Mouse (Mus musculus): ENCODE results near the gene Wdr91.

Gene Wdr91

DNA sequence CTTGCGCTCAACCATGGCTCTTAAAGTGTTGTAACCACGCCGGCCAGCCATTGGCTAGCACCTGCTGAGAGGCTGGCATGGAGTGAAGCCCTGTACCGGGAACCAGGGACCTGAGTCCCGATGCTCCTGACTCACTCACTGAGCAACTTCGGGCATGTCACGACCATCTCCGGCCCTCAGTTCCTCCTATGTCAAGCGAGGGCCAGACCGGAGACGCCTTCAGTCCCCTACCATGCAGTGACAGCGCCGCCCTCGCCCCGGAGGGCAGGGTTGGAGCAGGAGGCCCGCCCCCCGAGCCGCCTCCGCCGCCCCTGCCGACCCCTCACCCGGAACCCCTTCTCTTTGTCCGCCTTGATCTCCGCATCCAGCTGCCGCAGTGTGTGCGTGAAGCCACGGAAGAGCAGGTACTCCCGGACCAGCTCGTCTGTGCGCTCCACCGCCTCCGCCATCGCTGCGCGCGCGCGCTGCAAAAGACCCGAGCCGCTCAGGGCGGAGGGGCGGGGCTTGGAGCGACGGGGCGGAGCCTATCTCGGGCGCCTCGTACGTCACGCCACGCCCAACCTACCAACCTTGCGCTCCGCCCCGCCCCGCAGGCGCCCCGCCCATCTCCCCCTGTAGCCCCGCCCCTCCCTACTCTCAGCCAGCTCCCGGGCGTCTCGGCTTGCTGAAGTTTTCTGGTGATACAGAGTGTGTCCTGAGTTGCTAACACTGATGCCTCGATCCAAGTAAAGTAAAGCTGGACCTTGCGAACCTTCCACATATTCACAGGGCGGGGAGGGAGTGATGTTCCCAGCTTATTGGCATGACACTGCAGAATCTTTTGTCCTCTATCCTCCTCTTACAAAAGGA is at the start of gene Wdr91:
Gene Wdr91 (minus strand): TSS at position 506 of the 849 bp plus-strand sequence.
- DNase-seq (ENCODE audit: low read depth, low spot score): peak; percentile 98

DNA sequence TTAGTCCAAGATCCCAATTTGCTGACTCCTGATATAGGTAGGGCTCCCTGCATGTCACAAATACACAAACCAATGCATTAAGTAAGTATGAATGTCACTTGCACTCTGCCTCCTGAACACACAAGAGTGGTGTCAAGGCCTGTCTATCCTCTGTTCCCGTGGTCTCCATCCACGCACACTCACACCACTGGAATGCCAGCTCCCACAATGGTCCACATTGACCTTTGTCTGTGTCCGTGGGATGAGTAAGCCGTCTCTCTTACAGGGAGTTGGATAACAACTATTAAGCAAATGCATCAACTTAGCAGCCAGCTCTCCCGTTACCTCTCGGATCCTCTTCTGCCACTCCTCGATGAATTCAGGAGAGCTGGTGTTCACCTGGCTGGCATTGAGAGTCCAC is 48.5 kb upstream of the Wdr91 start:
- no peak for DNase-seq (ENCODE audit: low read depth, low spot score)

DNA sequence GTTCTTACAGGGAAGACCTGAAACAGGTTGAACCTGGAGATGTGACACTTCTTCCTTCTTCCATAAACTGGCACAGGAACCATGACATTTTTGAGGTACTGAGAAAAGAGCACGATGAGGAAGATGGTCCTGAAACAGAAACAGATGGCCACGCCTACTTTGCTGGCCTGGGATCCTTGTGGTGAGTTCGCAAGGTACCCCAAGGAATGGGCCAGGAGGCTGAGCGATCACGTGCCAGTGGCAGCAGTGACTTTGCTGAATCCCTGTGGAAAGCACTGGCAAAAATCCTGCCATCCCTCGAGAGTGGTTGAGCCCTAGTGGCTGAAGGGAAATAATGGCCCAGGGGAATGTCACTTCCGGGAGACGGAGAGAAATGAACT is 45.2 kb upstream of the Wdr91 start:
- DNase-seq (ENCODE audit: low read depth, low spot score): no peak

DNA sequence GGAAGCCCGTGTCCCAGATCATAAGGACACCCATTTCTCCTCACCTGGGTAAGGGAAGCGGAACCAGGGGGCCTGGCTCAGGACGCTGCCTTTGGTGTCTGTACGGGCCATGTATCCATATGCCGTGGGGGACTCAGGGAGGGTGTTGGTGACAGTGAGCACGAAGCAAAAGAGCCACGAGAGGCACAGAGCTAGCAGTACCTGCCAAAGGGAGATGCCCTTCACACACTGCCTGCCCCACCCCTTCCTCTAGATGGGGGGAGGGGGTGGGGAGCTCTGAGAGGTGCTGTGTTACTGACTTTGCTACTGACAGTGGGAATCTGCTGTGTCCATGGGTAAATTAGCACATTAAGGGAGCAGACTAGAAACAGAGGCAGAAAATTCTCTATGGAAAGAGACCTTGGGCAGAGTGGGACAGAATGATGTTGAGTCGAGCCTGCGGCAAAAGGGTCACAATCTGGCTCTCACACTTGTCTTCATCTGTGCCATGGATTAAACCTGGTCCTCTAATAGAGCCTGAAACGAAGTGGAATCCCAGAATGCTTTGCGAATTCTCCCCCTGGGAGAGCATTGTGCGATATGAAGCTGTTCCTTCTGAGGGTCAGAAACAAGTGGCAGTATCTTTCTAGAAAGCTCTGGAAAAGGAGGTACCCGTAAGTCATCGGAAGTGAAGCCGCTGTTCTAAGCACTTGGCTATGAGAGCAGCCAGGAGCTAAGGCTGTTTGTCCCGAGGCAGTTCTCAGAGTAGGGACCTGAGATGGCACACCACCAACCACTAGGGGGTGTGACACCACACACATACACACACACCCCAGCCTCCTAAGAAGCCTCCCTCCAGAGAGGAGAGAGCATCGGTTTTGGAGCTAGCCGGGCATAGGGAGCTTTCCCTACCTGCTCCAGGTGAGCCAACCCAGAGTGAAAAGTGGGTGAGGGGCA is 44.5 kb upstream of the Wdr91 start:
- DNase-seq (ENCODE audit: low read depth, low spot score): peak; percentile 84

DNA sequence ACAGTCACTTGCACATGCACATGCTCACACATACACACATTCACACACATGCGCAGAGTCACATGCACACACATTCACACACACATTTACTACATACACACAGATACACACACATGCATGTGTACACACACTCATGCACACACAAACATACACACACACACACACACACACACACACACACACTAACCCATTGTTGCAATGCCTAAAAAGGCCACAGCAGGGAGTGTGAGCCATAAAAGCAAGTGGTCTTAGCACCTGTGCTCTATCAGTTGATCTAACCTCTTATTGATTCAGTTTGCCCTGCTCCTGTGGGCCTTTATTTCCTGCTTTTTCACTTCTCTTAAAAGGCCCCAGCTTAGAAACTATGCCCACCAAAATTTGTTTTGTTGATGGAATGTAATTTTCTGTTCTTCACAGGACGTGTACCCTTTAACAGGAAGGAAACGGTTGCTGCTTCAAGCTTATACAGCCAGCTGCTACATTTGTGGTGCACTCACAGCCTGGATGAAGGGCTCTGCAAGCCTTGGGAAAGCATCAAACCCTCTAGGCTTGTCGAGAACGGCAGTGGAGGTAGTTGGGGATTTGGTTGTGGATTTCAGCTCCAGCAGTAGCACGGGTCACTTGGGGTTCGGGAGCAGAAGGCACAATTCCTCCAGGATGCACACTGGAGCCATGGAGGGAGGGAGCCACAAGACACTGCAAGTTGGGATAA is 41.4 kb upstream of the Wdr91 start:
- DNase-seq (ENCODE audit: low read depth, low spot score): peak; percentile 45

DNA sequence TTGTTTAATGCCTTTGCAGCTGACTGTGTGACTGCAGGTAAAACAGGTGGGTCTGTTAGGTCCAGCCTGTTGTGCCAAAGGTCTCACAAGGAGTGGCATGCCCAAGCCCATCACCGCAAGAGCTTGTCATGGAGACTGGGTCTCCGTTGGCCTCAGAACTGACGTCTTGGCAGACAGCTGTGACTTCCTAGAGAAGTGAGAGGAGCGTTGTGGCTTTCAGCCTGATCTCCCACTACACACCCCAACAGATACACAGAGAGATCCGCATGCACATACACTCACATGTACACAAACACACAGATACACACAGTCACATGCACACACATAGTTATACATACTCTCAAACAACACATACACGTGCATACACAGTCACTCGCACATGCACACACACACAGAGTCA is 40.8 kb upstream of the Wdr91 start:
- DNase-seq (ENCODE audit: low read depth, low spot score): no peak

DNA sequence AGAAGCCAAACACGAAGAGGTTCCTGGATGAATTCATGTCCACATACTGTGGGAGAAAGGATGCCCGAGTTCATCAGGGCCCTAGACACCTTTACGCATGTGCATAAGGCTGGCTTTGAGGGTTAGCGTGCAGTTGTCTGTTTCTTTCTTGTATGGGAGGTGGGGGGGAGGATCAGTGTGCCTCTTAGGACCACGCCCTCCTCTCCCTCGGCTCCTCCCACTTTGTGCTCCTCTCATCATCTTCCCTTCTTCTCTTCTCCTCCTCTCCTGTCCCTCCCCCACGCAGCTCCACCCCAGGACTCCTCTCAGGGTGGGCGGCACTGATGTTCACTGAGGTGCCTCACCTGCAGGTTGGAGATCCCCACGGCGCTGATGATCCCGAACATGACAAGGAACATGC is 37.8 kb upstream of the Wdr91 start:
- DNase-seq (ENCODE audit: low read depth, low spot score): no peak

DNA sequence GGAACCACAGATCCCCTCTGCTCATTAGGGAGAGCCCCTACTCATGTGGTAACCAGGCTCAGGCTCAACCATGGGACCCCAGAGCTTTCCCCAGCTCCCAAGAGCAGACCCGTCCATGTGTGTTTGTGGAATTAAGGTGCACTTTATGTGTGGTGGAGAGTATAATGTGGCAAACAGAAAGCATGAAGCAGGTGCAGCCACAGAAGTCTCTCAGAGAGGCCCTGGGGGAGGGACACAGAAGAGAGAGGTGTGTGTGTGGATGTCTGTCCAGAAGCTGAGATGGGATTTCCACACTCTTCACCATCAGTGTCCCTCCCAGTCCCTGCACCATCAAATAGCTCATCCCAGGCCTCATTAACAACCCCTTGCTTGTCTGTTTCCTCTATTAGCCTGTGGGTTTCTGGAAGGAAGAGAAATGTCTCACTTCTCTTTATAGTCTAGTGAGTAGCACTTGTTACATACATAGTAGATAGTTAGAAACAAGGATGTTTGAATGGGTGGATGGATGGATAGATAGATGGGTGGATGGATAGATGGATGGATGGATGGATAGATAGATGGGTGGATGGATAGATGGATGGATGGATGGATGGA is 35.9 kb upstream of the Wdr91 start:
- DNase-seq (ENCODE audit: low read depth, low spot score): no peak

DNA sequence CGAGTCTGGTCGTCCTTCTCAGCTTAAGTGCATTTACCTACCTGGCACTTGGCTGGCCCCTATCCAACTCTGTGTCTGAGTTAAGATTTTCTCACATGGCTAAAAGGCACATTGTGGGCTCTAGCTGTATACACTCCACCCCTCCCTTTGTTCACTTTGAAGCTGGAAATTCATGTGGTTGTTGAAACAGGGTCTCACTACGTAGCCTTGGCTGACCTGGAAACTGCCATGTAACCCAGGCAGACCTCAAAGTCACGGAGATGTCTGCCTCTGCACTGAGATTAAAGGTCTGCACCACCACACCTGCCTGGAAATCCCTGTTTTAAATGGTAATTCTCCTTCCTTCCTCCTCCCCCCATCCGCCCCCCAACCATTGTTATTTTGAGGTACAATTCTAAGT is 32.8 kb upstream of the Wdr91 start:
- DNase-seq (ENCODE audit: low read depth, low spot score): no peak

DNA sequence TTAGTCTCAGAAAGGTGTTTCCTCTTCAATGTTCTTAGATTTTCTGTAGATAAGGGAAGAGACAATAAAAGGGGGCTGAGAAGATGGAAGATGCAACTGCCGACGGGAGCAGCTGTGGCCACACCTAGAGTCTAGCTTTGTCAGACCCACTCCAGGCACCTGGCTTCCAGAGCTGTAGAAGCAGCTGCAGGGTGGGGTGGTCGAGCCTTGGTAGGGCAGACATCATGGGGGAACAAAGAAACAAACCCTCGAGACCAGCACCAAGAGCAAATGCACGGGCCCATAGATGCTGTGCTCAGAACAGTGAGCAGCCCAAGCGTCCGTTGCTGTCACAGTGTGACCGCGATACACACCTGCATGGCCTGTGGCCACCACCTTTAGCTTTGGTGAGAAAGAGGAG is 31.8 kb upstream of the Wdr91 start:
- DNase-seq (ENCODE audit: low read depth, low spot score): no peak

DNA sequence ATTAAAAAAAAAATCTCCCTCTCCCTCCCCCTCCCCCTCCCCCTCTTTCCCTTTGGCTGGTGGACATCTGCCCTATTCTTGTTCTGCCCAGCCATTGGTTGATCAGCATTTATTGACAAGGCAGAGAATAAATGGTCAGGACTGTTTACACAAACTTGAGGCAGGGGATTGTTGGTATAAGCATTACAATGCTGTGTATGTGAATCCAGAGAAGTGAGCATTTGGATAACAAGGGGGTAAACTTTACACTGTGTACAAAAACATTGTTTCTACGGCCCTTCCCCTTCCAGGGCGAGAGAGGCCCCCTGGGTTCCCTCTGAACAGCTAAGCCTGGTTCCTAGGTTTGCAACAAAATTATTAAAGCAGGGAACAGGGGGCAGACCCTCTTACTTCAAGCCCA is 30.8 kb upstream of the Wdr91 start:
- DNase-seq (ENCODE audit: low read depth, low spot score): no peak

DNA sequence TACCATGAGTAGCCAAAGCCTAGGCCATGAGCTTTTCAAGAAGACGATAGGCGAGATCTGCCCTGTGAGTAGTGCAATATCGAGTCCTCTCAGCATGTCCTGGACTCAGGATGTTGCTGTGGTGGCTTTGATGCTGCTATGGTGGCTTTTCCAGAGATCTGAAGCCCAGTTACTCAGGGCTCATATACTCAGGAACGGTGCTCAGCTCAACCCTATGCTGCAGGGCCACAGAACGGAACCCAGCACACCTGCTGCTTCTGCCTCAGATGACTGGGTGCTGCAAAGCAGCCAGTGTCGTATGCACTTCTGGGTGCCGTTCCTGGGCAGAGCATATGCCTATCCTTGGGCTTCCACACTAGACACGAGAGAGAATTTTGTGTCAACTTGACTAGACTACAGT is 28.8 kb upstream of the Wdr91 start:
- DNase-seq (ENCODE audit: low read depth, low spot score): peak; percentile 19

DNA sequence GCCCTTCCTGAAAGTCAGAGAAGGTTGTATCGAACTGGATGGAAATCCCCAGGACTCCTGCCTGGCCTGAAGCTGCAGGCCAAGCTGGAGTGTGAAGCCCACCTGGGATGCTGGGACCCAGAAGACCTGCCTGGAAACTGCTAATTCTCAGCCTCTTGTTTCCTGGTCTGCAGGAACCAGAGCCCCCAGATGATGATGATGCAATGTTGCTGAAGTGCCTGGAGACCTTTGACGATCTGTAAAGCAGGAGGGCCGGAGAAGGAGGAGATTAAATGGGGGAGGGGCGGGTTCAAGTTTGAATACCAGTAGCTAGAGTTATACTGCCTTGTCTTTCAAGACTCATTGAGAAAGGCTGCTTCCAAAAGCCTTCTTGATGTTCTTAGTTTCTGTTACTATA is 28.3 kb upstream of the Wdr91 start:
- no peak for DNase-seq (ENCODE audit: low read depth, low spot score)

DNA sequence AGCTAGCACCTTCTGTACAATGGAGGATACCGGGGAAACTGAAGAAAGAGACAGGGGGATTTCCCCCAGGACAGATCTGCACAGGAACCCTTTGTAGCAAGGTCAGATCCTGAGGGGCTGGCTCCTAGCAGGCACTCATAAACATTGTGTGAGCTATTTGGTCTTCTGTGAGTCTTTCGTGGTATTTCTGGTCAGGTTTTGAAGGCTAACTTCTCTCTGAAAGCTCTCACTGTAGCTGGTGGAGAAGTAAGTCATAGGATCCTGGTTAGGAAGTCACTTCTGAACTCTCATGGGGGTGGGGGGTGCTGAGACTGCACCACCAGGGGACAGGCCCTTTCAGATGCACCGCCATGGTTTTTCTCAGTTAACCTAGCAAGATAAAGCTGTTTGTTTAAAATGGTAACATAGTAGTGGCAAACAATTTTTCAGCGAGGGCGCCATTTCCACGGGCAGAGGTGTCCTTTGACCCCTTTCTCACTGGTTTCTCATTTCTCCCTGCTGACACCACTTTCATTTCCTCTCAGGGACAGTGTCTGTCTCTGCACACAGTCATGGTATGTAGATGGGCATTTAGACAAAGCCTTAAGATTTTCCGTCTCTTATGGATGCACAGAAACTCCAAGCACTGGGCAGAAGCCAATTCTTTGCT is 27.7 kb upstream of the Wdr91 start:
- DNase-seq (ENCODE audit: low read depth, low spot score): peak; percentile 57

DNA sequence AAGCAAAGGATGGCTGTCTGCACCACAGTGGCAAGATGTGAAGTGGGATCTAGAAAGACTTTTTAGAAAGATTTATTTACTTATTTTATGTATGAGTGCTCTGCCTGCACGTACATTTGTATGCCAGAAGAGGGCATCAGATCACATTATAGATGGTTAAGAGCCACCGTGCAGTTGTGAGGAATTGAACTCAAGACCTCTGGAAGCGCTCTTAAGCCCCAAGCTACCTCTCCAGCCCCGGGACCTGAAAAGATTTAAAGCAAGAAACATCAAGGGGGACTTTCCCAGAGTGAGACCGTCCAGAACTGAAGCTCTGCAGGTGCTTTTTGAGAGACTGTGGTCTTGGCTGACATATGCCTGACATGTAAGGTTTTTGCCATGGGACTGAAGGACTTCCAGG is 26.1 kb upstream of the Wdr91 start:
- peak; percentile 32 for DNase-seq (ENCODE audit: low read depth, low spot score)

DNA sequence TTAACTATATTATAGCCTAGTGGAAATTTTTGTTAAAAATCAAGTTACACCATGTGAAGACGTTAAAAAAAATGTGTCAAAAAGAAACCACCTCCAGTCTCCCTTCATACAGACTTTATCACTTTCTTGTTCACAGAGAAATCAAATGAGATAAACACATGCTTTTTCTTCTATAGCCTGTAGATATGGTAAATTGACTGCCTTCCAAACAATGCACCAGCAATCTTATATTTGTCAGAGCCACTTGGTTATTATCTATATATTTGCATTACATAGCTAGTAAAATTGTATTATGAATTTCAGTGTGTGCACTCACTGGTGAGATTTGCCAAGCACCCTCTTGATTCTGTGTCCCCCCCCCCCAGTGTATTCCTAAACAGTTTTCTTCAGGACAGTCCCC is 22.0 kb upstream of the Wdr91 start:
- no peak for DNase-seq (ENCODE audit: low read depth, low spot score)

DNA sequence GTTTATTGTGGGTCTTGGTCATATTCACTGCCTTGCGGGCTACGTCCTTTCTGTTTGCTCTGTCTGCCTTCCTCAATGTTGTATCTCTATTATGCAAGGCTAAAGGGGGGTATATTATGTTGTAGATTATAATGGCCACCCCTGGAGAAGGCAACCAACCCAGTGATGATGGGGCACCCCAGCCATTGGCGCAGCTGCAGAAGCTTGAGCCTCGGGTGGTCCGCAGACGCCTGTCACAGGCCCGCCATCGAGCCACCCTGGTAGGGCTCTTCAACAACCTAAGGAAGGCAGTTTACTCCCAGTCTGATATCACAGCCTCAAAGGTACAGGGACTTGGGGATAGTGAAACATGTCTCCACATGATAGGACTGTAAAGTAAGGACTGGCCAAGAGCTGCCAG is 16.9 kb upstream of the Wdr91 start:
- no peak for DNase-seq (ENCODE audit: low read depth, low spot score)

DNA sequence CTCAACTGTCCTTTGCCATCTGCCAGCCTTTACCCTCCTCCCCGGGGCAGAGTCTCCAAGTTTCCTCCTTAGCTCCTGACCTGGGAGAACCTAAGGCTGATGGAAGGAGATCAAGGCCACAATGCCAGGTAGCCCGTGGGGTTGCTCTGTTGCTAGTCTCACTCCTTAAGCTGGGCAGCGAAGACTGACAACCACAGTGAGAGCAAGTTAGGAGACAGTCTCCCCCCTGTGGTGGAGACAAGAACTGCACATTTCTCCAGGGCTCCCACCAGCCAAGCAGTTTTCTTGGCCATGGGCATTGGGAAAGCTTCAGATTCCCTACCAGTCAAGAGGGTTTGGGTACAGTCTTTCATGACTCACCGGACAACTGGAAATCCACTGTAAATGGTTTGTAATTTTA is 16.5 kb upstream of the Wdr91 start:
- DNase-seq (ENCODE audit: low read depth, low spot score): peak; percentile 81

DNA sequence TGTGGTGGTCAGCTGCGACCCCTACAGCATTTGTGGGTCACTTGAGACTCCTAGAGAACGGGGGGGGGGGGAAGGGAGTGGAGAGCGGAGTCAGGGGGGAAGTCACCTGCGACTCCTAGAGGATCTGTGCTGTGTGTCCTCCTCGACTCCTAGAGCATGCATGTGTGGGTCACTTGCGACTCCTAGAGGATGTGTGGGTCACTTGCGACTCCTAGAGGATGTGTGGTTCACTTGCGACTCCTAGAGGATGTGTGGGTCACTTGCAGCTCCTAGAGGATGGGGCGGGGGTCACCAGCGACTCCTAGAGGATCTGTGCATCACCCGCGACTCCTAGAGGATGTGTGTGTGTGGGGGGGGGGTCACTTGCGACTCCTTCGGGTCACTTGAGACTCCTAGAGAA is 11.3 kb upstream of the Wdr91 start:
- peak; percentile 69 for DNase-seq (ENCODE audit: low read depth, low spot score)

DNA sequence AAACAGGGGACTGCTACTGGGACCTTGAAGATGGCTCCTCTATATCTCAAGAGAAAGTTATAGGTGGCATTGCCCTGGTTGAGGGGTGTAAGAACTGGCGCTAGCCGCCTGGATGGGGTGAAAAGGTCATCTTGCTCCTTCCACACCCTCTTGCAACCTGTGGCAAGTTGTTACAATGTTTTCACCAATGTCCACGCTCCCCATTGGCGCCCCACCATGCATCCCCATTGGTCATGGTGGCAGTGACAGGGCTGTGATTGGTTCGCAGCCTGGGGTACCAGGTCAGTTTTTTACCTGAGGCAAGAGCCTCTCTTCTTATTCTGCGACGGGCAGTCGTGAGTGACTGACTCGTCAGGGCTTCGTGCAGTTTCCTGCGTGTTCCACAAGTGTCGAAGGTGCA is 10.0 kb upstream of the Wdr91 start:
- no peak for DNase-seq (ENCODE audit: low read depth, low spot score)

DNA sequence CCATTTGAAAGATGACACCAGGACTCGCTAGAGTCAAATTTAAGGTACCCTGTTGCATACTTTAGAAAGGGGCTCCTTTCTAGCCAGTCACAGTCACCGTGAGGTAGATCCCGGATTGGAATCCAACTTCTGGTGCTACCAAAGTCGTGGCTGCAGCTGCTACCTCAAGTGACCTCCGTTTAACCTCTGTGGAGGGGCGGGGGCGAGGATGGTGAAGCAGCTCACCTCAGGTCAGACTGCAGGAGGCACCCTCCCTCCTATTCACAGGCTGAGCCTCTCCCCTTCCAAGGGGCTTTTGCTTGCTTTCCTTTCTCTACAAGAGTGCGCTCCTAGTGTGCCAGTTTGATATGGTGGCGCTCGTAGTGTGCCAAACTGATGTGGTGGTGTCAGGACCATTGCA is 9.3 kb upstream of the Wdr91 start, which contains the start of gene Stra8:
Gene Stra8 (plus strand): TSS at position 208 of the 400 bp plus-strand sequence.
- DNase-seq (ENCODE audit: low read depth, low spot score): no peak

All from CD4-positive, CD25-positive, alpha-beta regulatory T cell, adult 2 months (primary cell).